Mouse (Mus musculus): ENCODE data around the gene Eng. TPM values are rescaled to one million over a fixed set of nuclear protein-coding genes. Genes with fewer than 3 reads are reported as not detected.

Eng gene
- polyA plus RNA-seq, 1 experiment from 2014 or later, result 25.7 TPM

DNA sequence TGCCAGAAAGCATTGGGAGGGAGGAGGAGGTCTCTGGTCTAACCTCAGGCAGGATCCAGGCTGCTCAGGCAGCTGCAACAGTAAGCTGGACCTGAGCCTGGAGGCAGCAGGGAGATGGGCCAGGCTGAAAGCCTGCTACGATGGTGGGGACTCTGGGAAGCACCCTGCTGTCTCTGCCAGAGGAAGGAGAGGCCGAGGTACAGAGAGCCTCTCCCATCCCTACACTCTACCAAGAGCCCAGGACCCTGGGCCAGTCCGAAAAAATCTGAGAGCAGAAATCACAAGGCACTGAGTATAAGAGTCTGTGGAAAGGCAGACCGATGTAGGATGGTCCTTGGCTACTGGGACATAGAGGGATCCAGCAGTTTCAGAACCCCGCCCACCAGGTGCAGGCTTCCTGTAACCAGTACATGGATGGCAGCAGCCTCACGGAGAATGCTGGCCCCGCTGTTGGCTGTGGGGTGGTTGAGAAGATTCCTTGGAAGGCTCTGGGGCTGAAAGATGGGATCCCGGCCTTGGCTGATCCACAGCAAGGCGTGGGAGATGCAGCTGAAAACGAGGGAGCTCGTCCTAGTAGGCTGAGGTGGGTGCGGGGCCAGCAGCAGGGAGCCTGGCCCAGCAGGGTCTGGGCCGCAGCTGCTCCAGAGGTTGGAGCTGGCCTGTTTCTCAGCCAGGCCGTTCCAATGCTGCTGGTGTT is 36.5 kb downstream of the Eng start:
- Histone ChIP-seq H3K27me3 (no peaks in the 10 kb centered on the region), H3K4me3 (replicated peaks) (no peak overlapping the region), H3K4me1 (replicated peaks) (peaks cover 18% of the 10 kb centered on the region), H3K9me3 (no peaks in the 10 kb centered on the region), H3K9ac (replicated peaks) (no peak overlapping the region), H3K4me2 (no peak overlapping the region), H3K36me3 (peaks cover 60% of the 10 kb centered on the region), H3K27ac (peak overlapping the region; percentile 24; the same call in 1 of the 2 replicates)
- ATAC-seq (ENCODE audit: insufficient number of reproducible peaks, insufficient read depth, low FRiP score, low TSS enrichment, low read depth), result no peak
- 79% methylated on average over 14 of the region's 14 CpGs for WGBS

DNA sequence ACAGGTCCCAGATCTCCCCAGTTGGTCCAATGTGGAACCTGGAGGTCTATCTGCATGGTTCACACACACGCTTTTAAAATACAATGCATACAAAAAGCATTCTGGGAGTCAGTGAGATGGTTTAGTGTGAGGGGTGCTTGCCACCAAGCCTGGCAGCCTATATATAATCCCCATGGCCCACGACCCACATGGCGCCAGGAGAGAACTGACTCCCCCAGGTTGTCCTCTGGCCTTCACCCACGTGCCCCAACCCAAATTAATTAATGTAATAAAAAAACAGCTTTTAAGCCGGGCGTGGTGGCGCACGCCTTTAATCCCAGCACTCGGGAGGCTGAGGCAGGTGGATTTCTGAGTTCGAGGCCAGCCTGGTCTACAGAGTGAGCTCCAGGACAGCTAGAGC is 37.3 kb downstream of the Eng start:
- no peak overlapping the region for H3K27ac ChIP-seq
- H3K36me3 ChIP-seq, result peaks cover 66% of the 10 kb centered on the region
- no peaks in the 10 kb centered on the region for H3K9me3 ChIP-seq
- no peaks in the 10 kb centered on the region for H3K27me3 ChIP-seq
- no peak for ATAC-seq (ENCODE audit: insufficient number of reproducible peaks, insufficient read depth, low FRiP score, low TSS enrichment, low read depth)
- no peak overlapping the region for H3K4me3 ChIP-seq (replicated peaks)
- H3K9ac ChIP-seq (replicated peaks), result no peak overlapping the region
- WGBS, result 87% methylated on average over 10 of the region's 10 CpGs
- H3K4me1 ChIP-seq (replicated peaks), result peaks cover 18% of the 10 kb centered on the region
- H3K4me2 ChIP-seq, result no peak overlapping the region

DNA sequence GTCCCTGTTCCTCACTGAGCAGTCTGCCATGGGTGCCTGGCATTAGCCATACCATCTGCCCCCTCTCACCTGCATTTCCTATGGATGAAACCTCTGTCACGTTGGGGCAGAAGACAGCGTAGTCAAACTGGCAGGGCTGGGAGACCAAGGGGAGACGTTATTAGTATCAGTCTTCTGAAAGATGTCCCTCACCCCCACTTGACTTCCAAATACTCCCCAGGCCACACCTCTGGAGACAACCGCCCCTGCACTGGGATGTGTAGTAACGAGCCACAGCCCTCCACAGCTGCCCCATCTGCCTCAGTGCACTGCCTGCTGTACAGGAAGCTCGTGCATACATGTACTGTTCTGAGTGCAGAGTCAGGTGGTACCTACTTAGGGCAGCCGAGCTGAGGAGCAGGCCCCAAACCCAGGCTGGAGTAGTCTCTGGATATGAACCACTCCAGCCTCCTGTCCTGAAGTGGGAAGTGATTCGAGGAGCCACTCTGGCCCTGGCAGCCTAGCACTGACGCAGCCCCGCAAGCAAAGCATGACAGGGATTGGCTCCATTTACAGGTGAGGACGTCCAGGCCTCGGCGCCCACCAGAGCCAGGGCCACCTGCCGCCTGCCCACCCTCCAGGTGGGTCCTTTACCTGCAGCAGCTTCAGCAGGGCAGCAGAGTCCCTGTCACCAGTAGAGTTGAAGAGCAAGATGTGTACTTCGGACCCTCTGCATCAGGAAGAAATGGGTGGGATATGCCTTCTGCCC is 38.5 kb downstream of the Eng start:
- no peak overlapping the region for H3K4me2 ChIP-seq
- WGBS, result 90% methylated on average over 15 of the region's 15 CpGs
- H3K9ac ChIP-seq (replicated peaks), result no peak overlapping the region
- no peak for ATAC-seq (ENCODE audit: insufficient number of reproducible peaks, insufficient read depth, low FRiP score, low TSS enrichment, low read depth)
- no peak overlapping the region for H3K4me3 ChIP-seq (replicated peaks)
- H3K27me3 ChIP-seq, result no peaks in the 10 kb centered on the region
- H3K4me1 ChIP-seq (replicated peaks), result peaks cover 17% of the 10 kb centered on the region
- H3K27ac ChIP-seq, result no peak overlapping the region
- peaks cover 66% of the 10 kb centered on the region for H3K36me3 ChIP-seq
- H3K9me3 ChIP-seq, result no peaks in the 10 kb centered on the region

DNA sequence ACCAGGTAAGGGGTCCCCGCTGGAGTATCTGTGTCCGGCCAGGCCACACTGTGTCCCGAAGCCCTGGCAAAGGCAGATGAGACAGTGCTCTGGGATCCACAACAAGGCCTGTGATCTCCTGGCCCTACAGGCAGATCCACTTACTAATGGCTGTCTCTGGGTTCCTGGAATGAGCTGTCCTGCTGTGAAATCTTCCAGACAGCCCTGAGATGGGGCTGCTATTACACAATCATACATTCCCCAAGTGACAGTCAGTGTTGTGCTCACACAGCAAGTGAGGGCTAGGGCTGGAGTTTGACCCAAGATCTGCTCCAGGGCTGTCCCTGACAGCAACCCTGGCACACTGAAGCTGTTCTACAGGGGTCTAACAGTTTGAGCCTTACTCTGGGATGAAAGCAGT is 39.4 kb downstream of the Eng start:
- H3K4me2 ChIP-seq, result no peak overlapping the region
- peaks cover 7% of the 10 kb centered on the region for H3K4me1 ChIP-seq (replicated peaks)
- no peak for ATAC-seq (ENCODE audit: insufficient number of reproducible peaks, insufficient read depth, low FRiP score, low TSS enrichment, low read depth)
- H3K27me3 ChIP-seq, result no peaks in the 10 kb centered on the region
- 0 out of 2 replicates have a peak overlapping the region, but pooled peaks have one; percentile 37 for H3K9ac ChIP-seq (replicated peaks)
- no peak overlapping the region for H3K4me3 ChIP-seq (replicated peaks)
- H3K36me3 ChIP-seq, result peaks cover 66% of the 10 kb centered on the region
- no peak overlapping the region for H3K27ac ChIP-seq
- no peaks in the 10 kb centered on the region for H3K9me3 ChIP-seq
- WGBS, result 93% methylated on average over 3 of the region's 3 CpGs

DNA sequence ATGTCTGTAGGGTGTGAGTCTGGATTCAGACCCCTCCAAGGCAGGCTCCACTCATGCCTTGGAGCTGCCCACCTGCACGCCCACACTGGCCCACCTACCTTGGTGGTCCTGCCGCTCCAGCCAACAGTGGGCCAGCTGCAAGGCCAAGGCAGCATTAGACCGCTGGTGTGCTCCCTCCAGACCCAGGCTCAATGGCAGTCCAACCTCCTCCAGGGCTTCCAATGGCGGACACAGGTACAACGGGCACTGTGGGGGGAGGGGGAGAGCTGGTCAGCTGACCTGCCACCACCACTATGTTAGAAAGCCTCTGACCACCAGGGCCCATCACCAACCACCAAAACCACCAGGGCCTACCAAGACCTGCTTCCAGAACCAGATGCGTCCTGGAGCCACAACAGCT is 40.2 kb downstream of the Eng start:
- Histone ChIP-seq H3K9me3 (no peaks in the 10 kb centered on the region), H3K9ac (replicated peaks) (no peak overlapping the region; the same call in 1 of the 2 replicates), H3K4me2 (no peak overlapping the region), H3K27me3 (no peaks in the 10 kb centered on the region), H3K4me3 (replicated peaks) (no peak overlapping the region), H3K4me1 (replicated peaks) (peaks cover 4% of the 10 kb centered on the region), H3K27ac (no peak overlapping the region), H3K36me3 (peaks cover 66% of the 10 kb centered on the region)
- 85% methylated on average over 6 of the region's 6 CpGs for WGBS
- no peak for ATAC-seq (ENCODE audit: insufficient number of reproducible peaks, insufficient read depth, low FRiP score, low TSS enrichment, low read depth)

DNA sequence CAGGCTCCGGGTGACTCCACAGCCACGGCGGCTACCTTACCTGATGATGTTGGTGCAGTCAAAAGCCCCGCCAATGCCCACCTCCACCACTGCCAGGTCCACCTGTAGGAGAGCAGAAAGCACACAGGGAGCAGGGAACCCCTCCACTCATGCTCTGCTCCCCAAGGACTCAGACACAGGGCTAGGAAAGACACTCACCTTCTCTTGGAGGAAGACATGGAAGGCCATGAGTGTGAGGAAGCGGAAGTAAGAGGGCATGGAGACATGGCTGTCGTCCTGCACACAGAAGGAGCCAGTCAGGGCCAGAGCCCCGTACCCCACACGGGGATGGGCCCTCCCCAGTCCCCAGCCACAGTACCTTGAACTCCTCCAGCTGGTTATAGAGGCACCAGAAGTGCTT is 41.2 kb downstream of the Eng start:
- Histone ChIP-seq H3K4me3 (replicated peaks) (no peak overlapping the region), H3K4me1 (replicated peaks) (peaks cover 7% of the 10 kb centered on the region), H3K27ac (no peak overlapping the region), H3K4me2 (no peak overlapping the region), H3K27me3 (no peaks in the 10 kb centered on the region), H3K9ac (replicated peaks) (no peak overlapping the region), H3K9me3 (no peaks in the 10 kb centered on the region), H3K36me3 (peaks cover 59% of the 10 kb centered on the region)
- no peak for ATAC-seq (ENCODE audit: insufficient number of reproducible peaks, insufficient read depth, low FRiP score, low TSS enrichment, low read depth)
- 89% methylated on average over 8 of the region's 8 CpGs for WGBS

DNA sequence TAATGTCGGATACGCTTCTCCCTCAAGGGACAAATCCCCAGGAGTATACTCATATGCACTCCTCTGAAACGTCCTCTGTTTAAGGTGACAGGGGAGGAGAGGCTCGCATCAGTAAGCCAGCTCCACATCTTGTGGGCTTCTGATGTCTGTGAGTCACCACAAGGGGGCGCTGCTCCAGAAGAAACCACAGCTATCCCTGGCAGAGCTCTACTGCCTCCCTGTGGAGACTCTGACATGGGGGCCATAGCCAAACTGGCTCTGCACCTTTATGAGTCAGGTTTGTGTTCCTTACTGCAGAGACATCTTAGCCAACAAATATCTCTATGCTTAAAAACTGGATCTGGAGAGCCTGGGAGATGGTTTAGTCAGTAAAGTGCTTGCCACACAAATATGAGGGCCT is 43.0 kb downstream of the Eng start:
- no peak for ATAC-seq (ENCODE audit: insufficient number of reproducible peaks, insufficient read depth, low FRiP score, low TSS enrichment, low read depth)
- no peak overlapping the region for H3K9ac ChIP-seq (replicated peaks)
- H3K27me3 ChIP-seq, result no peaks in the 10 kb centered on the region
- H3K27ac ChIP-seq, result 0 out of 2 replicates have a peak overlapping the region, but pooled peaks have one; percentile 56
- H3K4me3 ChIP-seq (replicated peaks), result no peak overlapping the region
- WGBS, result 24% methylated on average over 5 of the region's 5 CpGs
- H3K36me3 ChIP-seq, result peaks cover 40% of the 10 kb centered on the region
- peaks cover 16% of the 10 kb centered on the region for H3K4me1 ChIP-seq (replicated peaks)
- no peaks in the 10 kb centered on the region for H3K9me3 ChIP-seq
- H3K4me2 ChIP-seq, result no peak overlapping the region

DNA sequence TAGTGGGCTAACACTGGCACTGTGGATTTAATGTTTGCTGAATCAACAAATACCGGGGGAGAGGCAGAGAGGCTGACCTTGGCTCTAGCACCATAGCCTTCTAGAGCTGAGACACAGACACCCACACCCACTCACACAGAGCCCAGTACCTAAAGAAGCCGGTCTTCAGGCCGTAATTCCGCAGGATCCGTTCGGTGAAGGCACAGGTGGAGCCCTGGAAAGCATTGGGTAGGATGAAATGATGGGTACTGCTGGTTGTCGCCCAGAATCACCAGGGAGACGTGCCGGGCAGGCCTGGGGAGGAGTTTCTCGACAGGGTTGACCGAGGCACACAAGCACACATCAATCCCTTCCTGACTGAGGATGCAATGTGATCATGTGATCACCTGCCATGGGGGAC is 44.6 kb downstream of the Eng start:
- H3K9me3 ChIP-seq, result no peaks in the 10 kb centered on the region
- peaks cover 24% of the 10 kb centered on the region for H3K36me3 ChIP-seq
- H3K4me2 ChIP-seq, result no peak overlapping the region
- H3K27me3 ChIP-seq, result no peaks in the 10 kb centered on the region
- WGBS, result 84% methylated on average over 11 of the region's 11 CpGs
- peaks cover 16% of the 10 kb centered on the region for H3K4me1 ChIP-seq (replicated peaks)
- no peak for ATAC-seq (ENCODE audit: insufficient number of reproducible peaks, insufficient read depth, low FRiP score, low TSS enrichment, low read depth)
- H3K9ac ChIP-seq (replicated peaks), result no peak overlapping the region
- no peak overlapping the region for H3K4me3 ChIP-seq (replicated peaks)
- H3K27ac ChIP-seq, result no peak overlapping the region

DNA sequence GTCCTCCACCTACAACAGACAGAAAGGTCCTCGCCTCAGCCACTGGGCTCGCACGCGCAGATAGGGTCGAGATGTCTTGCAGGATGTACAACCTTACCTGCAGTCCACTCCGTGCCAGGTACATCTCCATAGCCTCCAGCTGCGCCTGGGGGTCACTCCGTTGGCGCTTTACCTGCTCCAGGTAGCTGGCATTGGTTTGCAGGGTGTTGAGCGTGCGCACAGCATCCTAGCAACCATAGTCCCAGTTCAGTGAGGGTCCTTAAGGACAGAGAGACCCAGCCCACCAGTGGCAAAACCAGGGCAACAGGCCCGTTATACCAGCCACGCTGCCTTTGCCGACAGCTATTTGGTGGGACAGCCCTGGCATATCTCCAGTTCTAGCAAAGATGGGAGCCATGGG is 46.1 kb downstream of the Eng start:
- H3K4me2 ChIP-seq, result peak overlapping the region; percentile 86
- no peaks in the 10 kb centered on the region for H3K27me3 ChIP-seq
- H3K9ac ChIP-seq (replicated peaks), result 0 out of 2 replicates have a peak overlapping the region, but pooled peaks have one; percentile 88
- no peak for ATAC-seq (ENCODE audit: insufficient number of reproducible peaks, insufficient read depth, low FRiP score, low TSS enrichment, low read depth)
- peaks cover 16% of the 10 kb centered on the region for H3K4me1 ChIP-seq (replicated peaks)
- H3K9me3 ChIP-seq, result no peaks in the 10 kb centered on the region
- peak overlapping the region; percentile 82; the same call in 1 of the 2 replicates for H3K4me3 ChIP-seq (replicated peaks)
- peaks cover 9% of the 10 kb centered on the region for H3K36me3 ChIP-seq
- WGBS, result 93% methylated on average over 14 of the region's 14 CpGs
- no peak overlapping the region for H3K27ac ChIP-seq

DNA sequence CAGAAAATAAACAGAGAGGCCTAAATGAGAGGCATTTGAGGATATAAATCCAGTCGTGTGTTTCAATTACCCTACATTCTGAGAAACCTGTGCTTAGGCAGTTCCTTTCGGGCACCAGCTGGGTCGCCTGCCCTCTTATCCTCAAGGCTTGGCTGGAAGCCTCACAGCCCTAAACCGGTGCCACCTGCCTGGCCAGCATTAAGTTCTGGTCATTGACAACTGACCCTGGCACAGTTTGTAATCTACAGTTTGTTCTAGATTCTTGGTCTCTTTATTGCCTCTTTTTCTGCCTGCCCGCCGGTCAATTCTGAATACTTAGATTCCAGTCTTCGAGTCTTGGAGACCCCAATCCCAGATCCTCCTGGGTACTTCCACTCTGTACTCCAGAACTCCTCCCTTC is 46.9 kb downstream of the Eng start:
- H3K4me1 ChIP-seq (replicated peaks), result peaks cover 16% of the 10 kb centered on the region
- WGBS, result 16% methylated on average over 7 of the region's 7 CpGs
- H3K27me3 ChIP-seq, result no peaks in the 10 kb centered on the region
- H3K36me3 ChIP-seq, result peaks cover 1% of the 10 kb centered on the region; the same call in 1 of the 2 replicates
- H3K4me2 ChIP-seq, result peak overlapping the region; percentile 86
- H3K9me3 ChIP-seq, result no peaks in the 10 kb centered on the region
- peak overlapping the region; percentile 88 for H3K9ac ChIP-seq (replicated peaks)
- no peak for ATAC-seq (ENCODE audit: insufficient number of reproducible peaks, insufficient read depth, low FRiP score, low TSS enrichment, low read depth)
- peak overlapping the region; percentile 82 for H3K4me3 ChIP-seq (replicated peaks)
- peak overlapping the region; percentile 83 for H3K27ac ChIP-seq

DNA sequence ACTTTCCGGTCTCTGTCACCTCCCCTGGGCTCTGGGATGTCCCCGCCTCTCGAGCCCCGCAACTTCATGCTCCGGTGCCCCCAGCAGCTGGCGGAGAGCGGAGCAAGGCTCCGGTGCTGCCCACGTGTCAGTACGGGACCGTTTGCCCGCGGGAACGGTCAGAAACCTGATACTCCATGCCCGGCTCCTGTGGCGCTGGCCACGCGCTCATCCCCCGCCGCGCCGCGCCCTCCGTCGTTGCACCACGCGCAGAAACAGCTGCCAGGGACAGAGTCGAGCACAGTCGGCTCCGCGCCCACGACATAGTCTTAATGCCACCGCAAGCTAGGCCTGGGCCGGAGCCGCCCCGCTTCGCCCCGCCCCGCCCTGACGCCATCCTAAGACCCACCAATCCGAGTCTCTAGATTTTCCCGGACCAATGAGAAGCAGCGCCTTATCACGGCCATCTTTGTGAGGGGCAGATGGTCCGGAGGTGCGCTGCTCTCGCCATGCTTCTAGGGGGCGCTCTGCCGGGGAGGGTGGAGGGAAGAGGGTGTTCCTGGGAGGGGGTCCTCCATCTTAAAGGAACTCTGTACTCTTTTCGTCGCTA is 47.5 kb downstream of the Eng start:
- Histone ChIP-seq H3K27ac (peak overlapping the region; percentile 83), H3K27me3 (no peaks in the 10 kb centered on the region), H3K36me3 (no peaks in the 10 kb centered on the region), H3K4me3 (replicated peaks) (peak overlapping the region; percentile 82), H3K9ac (replicated peaks) (peak overlapping the region; percentile 88), H3K9me3 (no peaks in the 10 kb centered on the region), H3K4me1 (replicated peaks) (peaks cover 16% of the 10 kb centered on the region), H3K4me2 (peak overlapping the region; percentile 86)
- WGBS, result under 1% methylated on average over 51 of the region's 51 CpGs
- peak; percentile 97 for ATAC-seq (ENCODE audit: insufficient number of reproducible peaks, insufficient read depth, low FRiP score, low TSS enrichment, low read depth)
